Mouse (Mus musculus) heart, embryonic 11.5 days (tissue): ENCODE results near the gene Tapbpl. TPM values are rescaled to one million over a fixed set of nuclear protein-coding genes. Genes with fewer than 3 reads are reported as not detected.

Source experiments
- ATAC-seq: fragments of 200-750 bp; cut with Nextera tagmentation; replicated peaks from 2 replicates; pipeline ENCODE4 v1.8.0; 2017; ENCODE audit warnings: moderate library complexity; ENCODE audit not compliant: insufficient number of reproducible peaks, low FRiP score, low TSS enrichment
- H3K27ac ChIP-seq: fragments of 300-500 bp; sonication (generic); 2 replicates; pipeline ENCODE4 v1.5.1; 2014; ENCODE audit warnings: mild to moderate bottlenecking, low read depth, low read length
- H3K27me3 ChIP-seq: fragments of 300-500 bp; sonication (generic); 2 replicates; pipeline ENCODE4 v1.6.1; 2014; ENCODE audit warnings: mild to moderate bottlenecking, low read length, mixed read lengths; ENCODE audit not compliant: control insufficient read depth, insufficient read depth
- H3K36me3 ChIP-seq: fragments of 300-500 bp; sonication (generic); 2 replicates; pipeline ENCODE4 v1.6.1; 2014; ENCODE audit warnings: mild to moderate bottlenecking, low read length, moderate library complexity, mixed read lengths; ENCODE audit not compliant: control insufficient read depth, insufficient read depth
- H3K4me1 ChIP-seq: fragments of 300-500 bp; sonication (generic); 2 replicates; pipeline ENCODE4 v1.6.1; 2014; ENCODE audit warnings: low read length; ENCODE audit not compliant: control insufficient read depth, insufficient read depth
- H3K4me2 ChIP-seq: fragments of 300-500 bp; sonication (generic); 2 replicates; pipeline ENCODE4 v1.6.1; 2014; ENCODE audit warnings: mild to moderate bottlenecking, moderate library complexity
- H3K4me3 ChIP-seq: fragments of 300-500 bp; sonication (generic); 2 replicates; pipeline ENCODE4 v1.5.1; 2014; ENCODE audit warnings: low read depth, low read length
- H3K9ac ChIP-seq: fragments of 300-500 bp; sonication (generic); 2 replicates; pipeline ENCODE4 v1.6.1; 2014; ENCODE audit warnings: mild to moderate bottlenecking, low read depth, low read length, moderate library complexity
- H3K9me3 ChIP-seq: fragments of 300-500 bp; sonication (generic); replicated peaks from 2 replicates; pipeline ENCODE4 v1.6.1; 2016; ENCODE audit warnings: low read length; ENCODE audit not compliant: control insufficient read depth
- WGBS: fragments of 180-500 bp; shearing (Covaris S2); extraction: QIAGEN DNeasy Blood & Tissue Kit; methylation state at CpG from one replicate; pipeline ENCODE4 v1.1.7; 2014; ENCODE audit not compliant: insufficient replicate concordance; 5-methylcytosine and 5-hydroxymethylcytosine counted together
- polyA plus RNA-seq: library from polyadenylated mRNA; unstranded; fragments of >200 nt; fragmentation: Nextera tagmentation; extraction: Ambion mirVana; gene quantifications from 2 replicates; pipeline ENCODE4 v1.2.1, GENCODE M21; 2014

Gene Tapbpl
- polyA plus RNA-seq, 1 experiment from 2014 or later: 2.0 TPM

GRCm38 (mm10) chr6:125210436-125210835, 21.2 kb downstream of the Tapbpl start:
- no peak for ATAC-seq
- no peak overlapping the region for H3K27ac ChIP-seq
- no peak overlapping the region for H3K4me3 ChIP-seq
- H3K36me3 ChIP-seq: no peaks in the 10 kb centered on the region
- no peaks in the 10 kb centered on the region for H3K4me1 ChIP-seq
- no peak overlapping the region for H3K9ac ChIP-seq
- no peak overlapping the region for H3K4me2 ChIP-seq
- H3K9me3 ChIP-seq: no peaks in the 10 kb centered on the region
- WGBS: 68% methylated on average over 1 of the region's 1 CpGs
- 0 out of 2 replicates have a peak, but pooled peaks cover 3% of the 10 kb centered on the region for H3K27me3 ChIP-seq

DNA sequence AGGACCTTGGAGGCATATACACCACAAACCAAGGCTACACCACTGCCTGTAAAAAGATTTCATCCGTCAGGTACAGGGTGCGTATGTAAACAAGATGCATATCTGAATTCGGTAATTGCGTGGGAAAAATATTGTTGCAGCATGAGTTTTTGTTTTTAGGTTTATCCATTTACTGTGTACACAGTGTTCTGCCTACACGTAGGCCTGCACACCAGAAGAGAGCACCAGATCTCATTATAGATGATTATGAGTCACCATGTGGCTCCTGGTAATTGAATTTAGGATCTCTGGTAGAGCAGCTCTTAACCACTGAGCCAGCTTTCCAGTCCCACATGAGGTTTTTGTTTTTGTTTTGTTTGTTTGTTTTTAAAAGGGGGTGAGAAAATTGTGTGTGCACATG, 34.5 kb downstream of the Tapbpl start:
- Histone ChIP-seq H3K9me3 (no peaks in the 10 kb centered on the region), H3K4me2 (no peak overlapping the region), H3K27me3 (no peaks in the 10 kb centered on the region), H3K4me3 (no peak overlapping the region), H3K27ac (no peak overlapping the region), H3K4me1 (peaks cover 4% of the 10 kb centered on the region; the same call in 1 of the 2 replicates), H3K9ac (no peak overlapping the region), H3K36me3 (peaks cover 7% of the 10 kb centered on the region; the same call in 1 of the 2 replicates)
- whole genome bisulfite sequencing: 86% methylated on average over 5 of the region's 5 CpGs
- ATAC-seq: no peak

GRCm38 (mm10) chr6:125196301-125196700, 35.4 kb downstream of the Tapbpl start:
- no peak overlapping the region for H3K4me2 ChIP-seq
- no peaks in the 10 kb centered on the region for H3K27me3 ChIP-seq
- ATAC-seq: no peak
- 68% methylated on average over 3 of the region's 3 CpGs for WGBS
- H3K4me3 ChIP-seq: no peak overlapping the region
- no peak overlapping the region for H3K9ac ChIP-seq
- H3K27ac ChIP-seq: no peak overlapping the region
- H3K9me3 ChIP-seq: no peaks in the 10 kb centered on the region
- peaks cover 4% of the 10 kb centered on the region; the same call in 1 of the 2 replicates for H3K4me1 ChIP-seq
- H3K36me3 ChIP-seq: peaks cover 7% of the 10 kb centered on the region; the same call in 1 of the 2 replicates

- ATAC-seq: no peak
- 26% methylated on average over 1 of the region's 1 CpGs for WGBS
- Histone ChIP-seq H3K27ac (no peak overlapping the region), H3K4me2 (no peak overlapping the region), H3K27me3 (no peaks in the 10 kb centered on the region), H3K9me3 (no peaks in the 10 kb centered on the region), H3K4me3 (no peak overlapping the region), H3K4me1 (peaks cover 4% of the 10 kb centered on the region; the same call in 1 of the 2 replicates), H3K36me3 (peaks cover 7% of the 10 kb centered on the region; the same call in 1 of the 2 replicates), H3K9ac (no peak overlapping the region)
These were observed 36.1 kb downstream of the Tapbpl start for GRCm38 (mm10) chr6:125195541-125196075.

GRCm38 (mm10) chr6:125193390-125193789, 38.3 kb downstream of the Tapbpl start:
- Histone ChIP-seq H3K27ac (no peak overlapping the region), H3K9me3 (no peaks in the 10 kb centered on the region), H3K4me3 (peak overlapping the region; percentile 71; the same call in 1 of the 2 replicates), H3K4me1 (peaks cover 11% of the 10 kb centered on the region), H3K36me3 (peaks cover 14% of the 10 kb centered on the region), H3K27me3 (no peaks in the 10 kb centered on the region), H3K9ac (no peak overlapping the region), H3K4me2 (peak overlapping the region; percentile 65)
- 54% methylated on average over 7 of the region's 7 CpGs for WGBS
- no peak for ATAC-seq

GRCm38 (mm10) chr6:125192841-125193240, 38.8 kb downstream of the Tapbpl start:
- WGBS: 29% methylated on average over 5 of the region's 5 CpGs
- H3K4me1 ChIP-seq: peaks cover 11% of the 10 kb centered on the region

GRCm38 (mm10) chr6:125192016-125192714, 39.5 kb downstream of the Tapbpl start:
- H3K27me3 ChIP-seq: no peaks in the 10 kb centered on the region
- ATAC-seq: peak; percentile 91
- under 1% methylated on average over 34 of the region's 34 CpGs for WGBS
- no peaks in the 10 kb centered on the region for H3K9me3 ChIP-seq
- peak overlapping the region; percentile 71 for H3K4me3 ChIP-seq
- peak overlapping the region; percentile 97 for H3K27ac ChIP-seq
- H3K4me2 ChIP-seq: peak overlapping the region; percentile 65
- peak overlapping the region; percentile 80 for H3K9ac ChIP-seq
- H3K4me1 ChIP-seq: peaks cover 11% of the 10 kb centered on the region
- peaks cover 23% of the 10 kb centered on the region for H3K36me3 ChIP-seq

More at GRCm38 (mm10) chr6:125192841-125193240, 38.8 kb downstream of the Tapbpl start:
- Histone ChIP-seq H3K9me3 (no peaks in the 10 kb centered on the region), H3K4me2 (peak overlapping the region; percentile 65), H3K27ac (peak overlapping the region; percentile 97), H3K36me3 (peaks cover 17% of the 10 kb centered on the region), H3K9ac (peak overlapping the region; percentile 80), H3K4me3 (peak overlapping the region; percentile 71), H3K27me3 (no peaks in the 10 kb centered on the region)
- no peak for ATAC-seq

- Histone ChIP-seq H3K9ac (peak within 1 kb of the TSS; percentile 80), H3K36me3 (peaks cover 30% of the 10 kb centered on the region), H3K9me3 (no peaks in the 10 kb centered on the region), H3K4me3 (peak within 1 kb of the TSS; percentile 71), H3K27ac (peak within 1 kb of the TSS; percentile 97), H3K4me1 (peaks cover 11% of the 10 kb centered on the region), H3K4me2 (peak within 1 kb of the TSS; percentile 65), H3K27me3 (no peaks in the 10 kb centered on the region)
- WGBS: under 1% methylated on average over 54 of the region's 54 CpGs
- peak; percentile 95 for ATAC-seq
These were observed 40.2 kb downstream of the Tapbpl start, which contains the start of the genes Ncapd2 and Mrpl51 for GRCm38 (mm10) chr6:125191332-125192015. TSS of gene Ncapd2 (minus strand) at chr6:125191701. TSS of gene Mrpl51 (plus strand) at chr6:125191801.
